Mouse (Mus musculus) kidney, embryonic 15.5 days (tissue): ENCODE measurements around the gene Rxfp3. TPM values are rescaled to one million over a fixed set of nuclear protein-coding genes. Genes with fewer than 3 reads are reported as not detected.

Experiments
- polyA plus RNA-seq: library from polyadenylated mRNA; unstranded; fragments of >200 nt; fragmentation: Nextera tagmentation; extraction: Ambion mirVana; gene quantifications from 2 replicates; pipeline ENCODE4 v1.2.1, GENCODE M21; 2015

Gene Rxfp3
- polyA plus RNA-seq, 1 experiment from 2014 or later = 0.39 TPM

Other genes with a start within 250 kb of the Rxfp3 start
- 14.7 and 15.8 TPM in 2 replicates for gene C1qtnf3, start 85.7 kb downstream of the Rxfp3 start, polyA plus RNA-seq
- gene Amacr, start 56.2 kb downstream of the Rxfp3 start, polyA plus RNA-seq = 26.0 and 31.2 TPM in 2 replicates
- gene Slc45a2, start 37.3 kb downstream of the Rxfp3 start, polyA plus RNA-seq = 0.06 and 0.14 TPM in 2 replicates
- 3.9 and 4.0 TPM in 2 replicates for gene Adamts12, start 26.8 kb upstream of the Rxfp3 start, polyA plus RNA-seq